Mouse (Mus musculus): Measurements from ENCODE around the gene Rarb. TPM values are rescaled to one million over a fixed set of nuclear protein-coding genes. Genes with fewer than 3 reads are reported as not detected.
"Not testable (repeated sequence)": the region's sequence is repeated elsewhere in the genome, so short reads cannot be mapped to it uniquely, and the experiment has no call there.

The Rarb gene
- polyA plus RNA-seq, 1 experiment from 2014 or later, result 18.3 TPM

DNA sequence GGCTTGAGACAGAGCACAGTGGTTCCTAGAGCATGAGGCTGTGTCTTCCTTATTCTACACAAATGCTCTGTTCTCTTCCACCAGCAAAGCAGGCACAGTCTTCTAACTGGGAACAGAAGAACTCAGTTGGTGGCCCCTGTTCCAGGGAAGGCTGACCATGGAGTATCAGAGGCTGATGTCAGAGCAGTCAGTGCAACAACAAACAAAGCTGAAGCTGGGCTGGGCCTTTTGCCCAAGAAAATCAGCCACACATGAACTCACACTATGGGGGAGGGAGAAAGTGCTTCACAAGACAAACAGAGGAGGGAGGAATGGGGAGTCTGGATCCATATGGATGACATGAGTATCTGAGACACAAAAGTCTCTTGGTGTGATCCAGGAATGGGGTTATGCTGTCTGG, 56.2 kb downstream of the Rarb start:
- Histone ChIP-seq H3K4me3 (no peak overlapping the region), H3K9ac (no peak overlapping the region), H3K4me2 (no peak overlapping the region), H3K27me3 (no peaks in the 10 kb centered on the region), H3K27ac (replicated peaks) (no peak overlapping the region), H3K4me1 (replicated peaks) (no peaks in the 10 kb centered on the region), H3K36me3 (no peaks in the 10 kb centered on the region), H3K9me3 (no peaks in the 10 kb centered on the region)
- ATAC-seq (ENCODE audit: low FRiP score, low read depth), result peak; percentile 54; the same call in 1 of the 2 replicates

DNA sequence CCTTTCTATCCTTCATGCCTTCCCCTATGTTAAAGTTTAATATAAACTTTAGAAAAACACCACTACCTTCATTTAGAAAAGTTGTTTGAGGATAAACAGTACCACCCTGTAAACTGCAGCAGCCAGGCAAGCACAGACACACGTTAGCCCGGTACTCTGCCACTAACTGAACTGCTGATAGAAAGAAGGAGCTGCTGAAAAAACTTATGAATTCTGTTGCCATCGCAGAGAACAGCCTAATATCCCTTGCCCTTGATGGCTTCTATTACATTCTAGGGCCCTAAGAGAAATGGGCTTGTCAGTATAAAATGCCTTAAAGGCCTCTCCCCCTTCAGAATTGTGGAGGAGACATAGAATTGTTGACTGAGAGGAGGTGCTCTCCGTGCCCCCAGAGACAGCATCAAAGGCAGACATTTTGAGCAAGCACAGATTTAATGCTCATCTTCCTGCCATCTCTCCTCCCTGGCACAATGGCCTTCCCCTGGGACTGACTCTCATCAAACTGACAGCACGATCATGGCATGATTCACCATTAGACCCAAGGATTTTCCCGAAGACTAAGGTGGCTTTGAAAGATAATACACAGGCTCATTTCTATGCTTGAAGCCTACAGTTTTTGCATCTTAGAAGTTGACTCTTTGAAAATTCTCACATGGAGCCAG, 60.1 kb downstream of the Rarb start:
- no peak overlapping the region for H3K4me2 ChIP-seq
- H3K4me3 ChIP-seq, result no peak overlapping the region
- no peak overlapping the region for H3K27ac ChIP-seq (replicated peaks)
- no peaks in the 10 kb centered on the region for H3K36me3 ChIP-seq
- H3K4me1 ChIP-seq (replicated peaks), result no peaks in the 10 kb centered on the region
- no peak overlapping the region for H3K9ac ChIP-seq
- 50% methylated on average over 6 of the region's 6 CpGs for WGBS
- no peak for ATAC-seq (ENCODE audit: low FRiP score, low read depth)
- no peaks in the 10 kb centered on the region for H3K27me3 ChIP-seq
- no peaks in the 10 kb centered on the region for H3K9me3 ChIP-seq

DNA sequence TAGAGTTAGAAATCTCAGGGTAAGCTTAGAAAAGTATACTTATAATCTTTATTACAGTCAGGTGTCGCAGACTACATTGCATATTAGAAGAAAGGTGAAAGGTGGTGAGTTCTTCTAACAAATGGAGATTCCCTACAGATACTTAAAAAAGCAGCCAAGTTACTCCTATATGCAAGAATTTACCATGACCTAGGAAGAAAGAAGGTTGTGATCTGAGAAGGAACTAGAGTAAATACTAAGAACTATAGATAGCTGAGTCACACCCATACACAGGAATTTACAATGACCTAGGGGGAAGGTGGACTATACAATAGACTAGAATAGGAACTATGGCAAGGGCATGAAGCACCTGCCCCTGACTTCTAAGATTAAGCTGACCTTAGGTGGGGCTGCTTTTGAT, 63.4 kb downstream of the Rarb start:
- not testable (repeated sequence) for H3K9ac ChIP-seq; H3K36me3 ChIP-seq; H3K4me2 ChIP-seq; H3K4me3 ChIP-seq; H3K27me3 ChIP-seq; ATAC-seq (ENCODE audit: low FRiP score, low read depth); H3K27ac ChIP-seq (replicated peaks); H3K9me3 ChIP-seq; H3K4me1 ChIP-seq (replicated peaks)
- 100% methylated on average over 1 of the region's 1 CpGs for WGBS

DNA sequence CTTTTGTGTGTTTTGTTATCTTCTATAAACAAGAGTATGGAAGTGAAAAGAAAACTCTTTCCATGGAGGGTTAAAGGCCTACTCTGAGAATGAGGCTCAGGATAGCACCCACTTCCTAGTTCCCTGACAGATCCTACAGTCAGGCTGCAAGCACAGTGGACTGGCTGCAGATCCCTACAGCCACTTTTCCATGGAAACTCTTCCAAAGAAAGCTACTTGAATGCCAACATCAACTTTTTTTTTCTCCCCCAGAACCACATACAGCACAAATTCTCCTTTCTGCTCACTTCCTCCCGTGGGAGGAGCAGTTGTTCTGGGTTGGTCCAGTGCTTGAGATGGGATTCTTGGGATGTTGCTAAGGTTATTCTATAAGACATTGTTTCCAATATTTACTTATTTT, 66.3 kb downstream of the Rarb start:
- no peak overlapping the region for H3K27ac ChIP-seq (replicated peaks)

DNA sequence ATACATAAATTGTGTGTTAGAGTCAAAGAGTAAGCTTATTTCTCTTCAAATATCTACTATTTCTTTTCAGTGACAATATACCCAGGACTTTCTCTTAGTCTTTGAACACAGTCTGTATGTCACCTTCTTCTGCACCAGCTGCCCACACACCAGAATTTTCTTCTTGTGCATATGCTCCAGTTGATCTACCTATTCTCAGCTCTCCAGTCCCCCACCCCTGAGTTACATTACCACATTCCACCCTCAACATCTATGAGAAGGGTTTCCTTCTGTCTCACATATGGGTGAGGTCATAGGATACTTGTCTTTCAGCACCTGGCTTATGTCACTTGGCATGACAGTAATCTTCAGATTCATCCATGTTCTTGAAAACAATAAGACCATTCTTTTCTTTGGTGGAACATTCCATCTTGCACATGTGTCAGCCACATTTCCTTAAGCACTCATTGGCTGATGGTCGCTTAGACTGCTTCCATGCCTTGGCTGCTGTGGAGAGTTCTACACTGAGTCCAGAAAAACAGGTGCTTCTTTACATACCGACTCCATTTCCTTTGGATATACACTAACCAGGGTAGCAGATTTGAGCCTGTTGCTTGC, 71.9 kb downstream of the Rarb start:
- Histone ChIP-seq H3K4me3 (no peak overlapping the region), H3K4me2 (no peak overlapping the region), H3K9me3 (no peaks in the 10 kb centered on the region), H3K27me3 (no peaks in the 10 kb centered on the region), H3K4me1 (replicated peaks) (no peaks in the 10 kb centered on the region), H3K36me3 (no peaks in the 10 kb centered on the region), H3K27ac (replicated peaks) (no peak overlapping the region), H3K9ac (no peak overlapping the region)
- ATAC-seq (ENCODE audit: low FRiP score, low read depth), result no peak
- WGBS, result 90% methylated on average over 2 of the region's 2 CpGs

More for the DNA sequence above, 66.3 kb downstream of the Rarb start:
- H3K4me2 ChIP-seq, result no peak overlapping the region
- no peak for ATAC-seq (ENCODE audit: low FRiP score, low read depth)
- no peaks in the 10 kb centered on the region for H3K9me3 ChIP-seq
- H3K4me1 ChIP-seq (replicated peaks), result no peaks in the 10 kb centered on the region
- no peaks in the 10 kb centered on the region for H3K27me3 ChIP-seq
- no peaks in the 10 kb centered on the region for H3K36me3 ChIP-seq
- H3K4me3 ChIP-seq, result no peak overlapping the region
- 73% methylated on average over 1 of the region's 1 CpGs for WGBS
- no peak overlapping the region for H3K9ac ChIP-seq

DNA sequence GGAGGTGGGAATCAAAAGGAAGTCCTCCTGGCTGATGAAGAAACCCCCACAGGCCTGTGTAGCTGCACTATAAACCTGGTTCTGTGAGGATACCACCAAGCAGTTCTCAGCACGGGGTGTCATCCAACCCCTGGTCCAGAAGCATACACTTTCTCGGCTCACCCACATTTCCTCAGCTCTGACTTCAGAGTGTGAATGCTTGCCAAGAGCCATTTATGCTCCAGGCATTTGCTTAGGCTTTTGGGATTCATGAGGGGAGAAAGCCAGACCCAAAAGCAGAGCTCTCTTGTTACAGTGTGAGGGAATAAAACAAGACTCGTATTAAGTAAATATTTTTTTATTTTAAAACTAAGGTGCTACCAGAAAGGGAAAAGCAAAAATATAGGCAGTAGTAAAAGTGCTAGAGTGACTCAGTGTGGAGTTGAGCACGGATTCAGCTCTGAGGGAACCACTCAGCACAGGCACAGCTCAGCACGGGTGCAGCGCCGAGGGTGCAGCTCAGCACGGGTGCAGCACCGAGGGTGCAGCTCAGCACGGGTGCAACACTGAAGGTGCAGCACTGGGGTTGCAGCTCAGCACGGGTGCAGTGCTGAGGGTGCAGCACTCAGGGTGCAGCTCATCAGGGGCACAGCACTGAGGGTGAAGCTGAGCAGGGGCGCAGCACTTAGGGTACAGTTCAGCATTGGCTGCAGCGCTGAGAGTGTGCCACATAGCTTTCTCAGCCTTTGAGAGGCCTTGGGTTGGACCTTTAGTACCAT, 77.8 kb downstream of the Rarb start:
- no peaks in the 10 kb centered on the region for H3K4me1 ChIP-seq (replicated peaks)
- no peak overlapping the region for H3K27ac ChIP-seq (replicated peaks)
- 0 out of 2 replicates have a peak, but pooled peaks have one; percentile 38 for ATAC-seq (ENCODE audit: low FRiP score, low read depth)

DNA sequence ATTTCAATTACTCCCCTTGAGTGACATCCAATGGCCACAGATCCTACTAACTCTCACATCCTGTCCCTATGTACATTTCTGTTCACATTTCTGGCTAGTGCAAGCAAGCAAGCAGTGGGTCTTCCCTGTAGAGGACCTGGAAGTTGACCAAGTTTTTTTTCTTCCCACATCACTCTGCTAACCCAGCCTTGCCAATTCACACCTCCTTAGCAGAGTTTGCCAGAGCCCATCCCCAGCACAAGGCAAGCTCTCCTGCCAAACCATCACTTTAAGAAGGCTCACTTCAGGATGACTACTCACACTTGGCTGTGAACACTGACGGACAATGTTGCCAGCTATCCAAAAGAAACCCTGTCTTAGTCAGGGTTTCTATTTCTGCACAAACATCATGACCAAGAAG, 80.4 kb downstream of the Rarb start:
- ATAC-seq (ENCODE audit: low FRiP score, low read depth), result no peak
- no peak overlapping the region for H3K4me2 ChIP-seq
- H3K9me3 ChIP-seq, result no peaks in the 10 kb centered on the region
- H3K27me3 ChIP-seq, result no peaks in the 10 kb centered on the region
- 71% methylated on average over 1 of the region's 1 CpGs for WGBS
- no peaks in the 10 kb centered on the region for H3K36me3 ChIP-seq
- H3K4me3 ChIP-seq, result no peak overlapping the region
- no peak overlapping the region for H3K27ac ChIP-seq (replicated peaks)
- peaks cover 18% of the 10 kb centered on the region for H3K4me1 ChIP-seq (replicated peaks)
- H3K9ac ChIP-seq, result no peak overlapping the region

More for the DNA sequence above, 77.8 kb downstream of the Rarb start:
- no peaks in the 10 kb centered on the region for H3K9me3 ChIP-seq
- H3K4me2 ChIP-seq, result no peak overlapping the region
- H3K27me3 ChIP-seq, result no peaks in the 10 kb centered on the region
- 81% methylated on average over 13 of the region's 13 CpGs for WGBS
- H3K9ac ChIP-seq, result no peak overlapping the region
- H3K36me3 ChIP-seq, result no peaks in the 10 kb centered on the region
- H3K4me3 ChIP-seq, result no peak overlapping the region

DNA sequence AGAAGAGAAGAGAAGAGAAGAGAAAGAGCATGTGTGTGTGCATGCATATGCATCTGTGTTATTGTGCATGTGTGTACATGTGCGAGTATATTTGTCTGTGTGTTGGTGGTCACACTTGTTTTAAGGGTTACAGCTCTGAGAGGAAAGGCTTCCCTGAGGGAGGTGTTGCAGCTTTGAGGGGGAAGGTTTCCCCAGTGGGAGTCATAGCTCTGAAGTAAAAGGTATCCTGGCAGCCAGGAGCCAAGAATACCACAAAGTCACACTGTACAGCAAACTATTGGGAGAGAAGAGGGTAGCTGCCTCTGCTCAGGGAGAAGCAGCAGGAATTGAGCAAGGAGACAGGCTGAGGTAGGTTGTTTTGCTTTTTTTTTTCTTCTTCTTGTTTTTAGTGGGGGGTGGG, 81.2 kb downstream of the Rarb start:
- Histone ChIP-seq H3K27ac (replicated peaks) (no peak overlapping the region), H3K9ac (no peak overlapping the region), H3K4me1 (replicated peaks) (peaks cover 25% of the 10 kb centered on the region), H3K4me3 (no peak overlapping the region), H3K27me3 (no peaks in the 10 kb centered on the region), H3K9me3 (no peaks in the 10 kb centered on the region), H3K36me3 (no peaks in the 10 kb centered on the region), H3K4me2 (no peak overlapping the region)
- no peak for ATAC-seq (ENCODE audit: low FRiP score, low read depth)
- 97% methylated on average over 1 of the region's 1 CpGs for WGBS

DNA sequence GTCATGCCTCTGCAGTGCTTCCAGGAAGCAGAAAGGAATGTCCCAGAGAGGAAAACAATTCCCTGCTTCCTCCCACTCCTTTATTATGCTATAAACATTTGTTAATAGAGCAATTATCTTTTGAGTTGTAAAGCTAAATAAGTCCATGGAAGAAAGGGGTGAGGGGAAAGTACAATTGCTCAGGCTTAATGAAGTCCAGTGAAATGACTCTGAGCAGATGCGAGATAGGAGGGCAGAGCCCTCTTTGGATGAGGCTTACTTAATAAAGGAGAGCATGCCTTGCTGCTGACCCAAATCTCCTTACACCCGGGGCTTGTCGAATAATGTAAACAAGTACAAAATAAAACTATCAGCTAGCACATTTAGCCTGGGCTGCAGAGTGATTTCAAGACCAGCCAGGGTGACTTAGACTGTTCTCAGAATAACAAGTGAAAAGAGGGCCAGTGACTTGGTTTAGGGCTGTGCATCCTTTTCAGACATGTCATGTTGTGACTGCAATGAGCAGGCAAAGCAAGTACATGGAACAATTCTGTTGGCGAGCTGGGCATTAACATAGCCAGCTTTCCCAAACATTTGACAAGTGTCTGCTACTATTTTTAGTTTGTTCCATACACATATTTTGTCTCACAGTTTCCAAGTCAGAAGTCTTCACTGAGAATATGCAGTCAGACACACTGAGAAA, 83.5 kb downstream of the Rarb start:
- Histone ChIP-seq H3K36me3 (no peaks in the 10 kb centered on the region), H3K27ac (replicated peaks) (no peak overlapping the region), H3K4me1 (replicated peaks) (peaks cover 25% of the 10 kb centered on the region), H3K9me3 (no peaks in the 10 kb centered on the region), H3K4me3 (no peak overlapping the region), H3K9ac (no peak overlapping the region), H3K4me2 (no peak overlapping the region), H3K27me3 (no peaks in the 10 kb centered on the region)
- WGBS, result 29% methylated on average over 4 of the region's 4 CpGs
- ATAC-seq (ENCODE audit: low FRiP score, low read depth), result no peak

DNA sequence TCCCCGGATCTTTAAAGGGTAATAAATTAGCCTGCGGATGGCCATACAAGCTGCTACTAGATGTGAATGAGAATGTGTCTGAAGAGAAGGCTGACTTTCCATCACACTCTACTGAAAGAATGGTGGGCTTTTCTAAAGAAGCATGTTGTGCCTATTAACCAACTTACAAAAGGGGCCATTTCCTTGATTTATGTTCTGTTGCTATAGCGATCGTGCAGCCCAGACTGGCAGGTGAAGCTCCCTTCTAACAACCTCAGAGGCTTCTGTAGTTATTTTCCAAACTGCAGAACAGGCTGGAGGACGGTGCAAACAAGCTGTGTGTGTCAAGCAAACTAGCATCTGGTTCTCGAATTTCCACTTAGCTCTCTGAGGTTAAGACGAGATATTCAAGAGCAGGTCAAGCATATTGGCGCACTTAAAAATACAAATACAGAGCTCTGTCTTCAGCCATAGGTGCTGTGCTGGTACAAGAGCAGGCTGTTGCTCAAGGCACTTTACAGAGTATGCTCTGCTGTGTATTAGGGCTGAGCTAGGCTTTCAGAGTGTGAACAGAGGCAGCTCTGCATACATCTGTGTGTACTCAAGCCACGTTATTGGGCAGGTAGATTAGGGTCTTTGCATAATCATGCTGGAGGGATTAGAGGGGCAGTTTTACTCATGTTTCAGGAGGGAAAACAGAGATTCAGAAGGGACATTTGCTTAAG, 85.2 kb downstream of the Rarb start:
- Histone ChIP-seq H3K4me1 (replicated peaks) (peaks cover 25% of the 10 kb centered on the region), H3K27ac (replicated peaks) (no peak overlapping the region)

DNA sequence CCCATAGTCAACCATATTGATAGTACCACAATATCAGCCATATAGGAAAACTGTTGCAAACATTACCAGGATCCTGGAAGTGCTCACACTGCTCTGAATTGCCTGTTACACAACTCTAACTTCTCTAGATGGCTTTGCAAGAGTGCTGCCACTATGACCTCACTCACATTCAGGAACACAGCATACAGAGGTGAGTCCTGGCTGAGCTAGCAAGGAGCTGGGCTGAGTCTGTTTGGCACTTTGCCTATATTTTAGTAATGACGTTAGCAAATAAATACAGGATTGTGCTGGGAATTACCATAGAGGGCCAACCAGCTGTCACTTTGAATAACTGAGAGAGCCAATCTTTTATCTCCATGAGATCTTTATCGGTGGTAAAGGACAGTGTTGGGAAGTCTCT, 86.9 kb downstream of the Rarb start:
- Histone ChIP-seq H3K4me1 (replicated peaks) (peaks cover 25% of the 10 kb centered on the region), H3K9me3 (no peaks in the 10 kb centered on the region), H3K36me3 (no peaks in the 10 kb centered on the region), H3K27ac (replicated peaks) (no peak overlapping the region), H3K4me2 (no peak overlapping the region), H3K9ac (no peak overlapping the region), H3K4me3 (no peak overlapping the region), H3K27me3 (no peaks in the 10 kb centered on the region)
- no peak for ATAC-seq (ENCODE audit: low FRiP score, low read depth)
- 34% methylated on average over 2 of the region's 2 CpGs for WGBS

More for the DNA sequence above, 85.2 kb downstream of the Rarb start:
- no peaks in the 10 kb centered on the region for H3K36me3 ChIP-seq
- H3K27me3 ChIP-seq, result no peaks in the 10 kb centered on the region
- no peak overlapping the region for H3K9ac ChIP-seq
- peak overlapping the region; percentile 13 for H3K4me2 ChIP-seq
- H3K9me3 ChIP-seq, result no peaks in the 10 kb centered on the region
- WGBS, result 14% methylated on average over 9 of the region's 9 CpGs
- H3K4me3 ChIP-seq, result no peak overlapping the region
- peak; percentile 79 for ATAC-seq (ENCODE audit: low FRiP score, low read depth)
